Mouse (Mus musculus): Measurements from ENCODE around the gene Atl3.

Atl3 gene

DNA sequence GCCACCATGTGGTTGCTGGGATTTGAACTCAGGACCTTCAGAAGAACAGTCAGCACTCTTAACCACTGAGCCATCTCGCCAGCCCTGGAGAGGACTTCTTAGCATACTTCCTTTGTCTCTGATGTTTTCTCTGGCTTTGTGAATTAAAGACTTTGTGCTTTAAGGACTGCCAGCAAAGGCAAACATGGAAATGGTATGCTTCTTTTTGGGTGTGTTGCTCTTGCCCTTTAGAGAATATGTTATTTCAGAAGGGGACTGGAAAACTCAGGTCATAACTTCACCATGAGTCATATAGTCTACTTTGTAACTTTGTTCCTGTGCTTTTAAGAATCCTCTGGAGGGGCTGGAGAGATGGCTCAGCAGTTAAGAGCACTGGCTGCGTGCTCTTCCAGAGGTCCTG is 5.0 kb downstream of the Atl3 start:
- peak; percentile 21 for DNase-seq (ENCODE audit: low read depth, low spot score)

DNA sequence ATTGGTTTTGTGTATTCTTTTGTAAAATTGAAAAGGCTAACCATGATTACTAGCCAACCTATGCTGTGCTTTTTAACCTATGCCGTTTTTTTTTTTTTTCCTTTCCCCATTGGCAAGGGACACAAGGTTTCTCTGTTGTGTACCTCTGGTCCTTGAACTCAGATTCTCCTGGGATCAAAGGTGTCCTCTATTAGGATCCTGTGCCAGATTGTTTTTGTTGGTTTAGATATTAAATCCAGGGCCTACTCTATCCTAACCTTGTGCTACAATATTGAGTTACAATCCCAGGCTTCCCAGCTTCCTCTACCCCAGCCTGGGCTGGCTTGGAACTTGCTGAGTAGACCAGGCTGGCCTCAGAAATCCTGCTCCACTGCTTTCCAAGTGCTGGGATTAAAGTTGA is 6.9 kb downstream of the Atl3 start:
- no peak for DNase-seq (ENCODE audit: low read depth, low spot score)

DNA sequence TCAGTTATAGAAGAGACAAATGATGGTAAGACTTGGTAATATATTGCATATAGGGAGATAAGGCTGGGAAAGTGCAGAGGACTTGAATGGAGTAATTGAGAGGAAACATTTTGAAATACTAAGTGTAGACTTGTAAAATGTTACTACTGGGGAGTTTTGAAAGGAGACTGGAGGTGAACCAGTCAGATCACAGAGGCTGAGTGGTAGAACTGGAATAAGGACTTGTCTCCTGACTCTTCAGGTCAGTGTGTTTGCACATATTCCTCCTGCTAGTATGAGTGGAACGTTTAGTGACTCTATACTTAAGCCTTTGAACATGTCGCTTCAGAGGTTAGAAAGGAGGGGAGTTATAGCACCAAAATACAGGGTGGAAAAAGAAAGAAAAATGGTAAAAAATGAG is 8.6 kb downstream of the Atl3 start:
- no peak for DNase-seq (ENCODE audit: low read depth, low spot score)

DNA sequence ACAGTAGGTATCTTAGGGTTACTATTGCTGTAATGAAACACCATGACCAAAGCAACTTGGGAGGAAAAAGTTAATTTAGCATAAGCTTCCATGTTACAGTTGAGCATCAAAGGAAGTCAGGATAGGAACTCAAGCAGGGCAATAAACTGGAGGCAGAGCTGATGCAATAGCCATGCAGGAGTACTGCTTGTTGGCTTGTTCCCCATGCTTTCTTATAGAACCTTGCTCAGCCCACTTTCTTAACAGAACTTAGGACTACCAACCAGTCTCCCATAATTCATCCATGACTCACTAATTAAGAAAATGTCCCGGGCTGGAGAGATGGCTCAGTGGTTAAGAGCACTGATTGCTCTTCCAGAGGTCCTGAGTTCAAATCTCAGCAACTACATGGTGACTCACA is 12.5 kb downstream of the Atl3 start:
- no peak for DNase-seq (ENCODE audit: low read depth, low spot score)

DNA sequence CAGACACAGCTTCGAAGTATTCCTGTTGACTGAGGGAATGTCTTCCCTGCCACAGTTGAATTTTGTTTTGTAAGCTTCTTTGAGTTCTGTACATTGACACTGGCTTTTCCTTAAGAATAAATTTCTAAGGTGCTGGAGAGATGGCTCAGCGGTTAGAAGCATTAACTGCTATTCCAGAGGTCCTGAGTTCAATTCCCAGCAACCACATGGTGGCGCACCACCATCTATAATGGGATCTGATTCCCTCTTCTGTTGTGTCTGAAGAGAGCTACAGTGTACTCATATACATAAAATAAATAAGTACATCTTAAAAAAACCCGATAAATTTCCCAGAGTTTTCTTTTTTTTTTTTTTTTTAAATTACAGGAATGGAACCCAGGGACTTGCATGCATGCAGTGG is 14.2 kb downstream of the Atl3 start:
- DNase-seq (ENCODE audit: low read depth, low spot score), result no peak

DNA sequence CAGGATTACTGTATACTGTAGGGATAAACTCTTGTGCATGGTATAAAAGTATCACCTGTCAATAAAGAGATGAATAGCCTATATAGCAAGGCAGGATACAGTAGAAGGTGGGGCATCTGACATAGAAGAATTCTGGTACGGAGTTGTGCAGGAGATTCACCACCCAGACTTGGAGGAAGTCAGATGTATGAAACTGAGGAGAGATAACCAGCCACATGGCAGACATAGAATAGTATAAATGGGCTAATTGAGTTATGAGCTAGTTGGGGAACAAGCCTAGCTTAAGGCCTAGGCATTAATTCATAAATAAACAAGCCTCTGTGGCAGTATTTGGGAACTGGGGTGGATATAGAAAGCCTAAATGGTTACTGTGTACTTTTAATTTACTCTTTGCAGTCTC is 22.6 kb downstream of the Atl3 start:
- DNase-seq (ENCODE audit: low read depth, low spot score), result no peak

DNA sequence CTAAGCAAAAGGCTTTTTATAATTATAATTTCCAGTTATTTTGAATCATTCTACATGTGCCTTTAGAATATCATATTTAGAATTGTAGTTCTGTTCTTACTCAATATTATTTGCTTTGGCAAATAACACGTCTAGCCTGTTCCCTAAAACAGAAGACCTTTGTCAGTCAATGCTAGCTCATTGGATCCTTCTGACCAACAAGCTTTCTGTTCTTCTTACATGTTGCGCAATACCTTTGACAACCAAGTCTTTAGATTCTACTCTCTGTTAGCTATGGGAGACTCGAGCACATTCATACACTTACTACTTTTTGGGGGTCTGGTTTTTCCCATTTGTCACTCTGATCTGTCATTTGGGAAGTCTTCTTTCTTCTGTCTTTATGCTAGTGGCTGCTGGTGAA is 27.8 kb downstream of the Atl3 start:
- DNase-seq (ENCODE audit: low read depth, low spot score), result no peak

DNA sequence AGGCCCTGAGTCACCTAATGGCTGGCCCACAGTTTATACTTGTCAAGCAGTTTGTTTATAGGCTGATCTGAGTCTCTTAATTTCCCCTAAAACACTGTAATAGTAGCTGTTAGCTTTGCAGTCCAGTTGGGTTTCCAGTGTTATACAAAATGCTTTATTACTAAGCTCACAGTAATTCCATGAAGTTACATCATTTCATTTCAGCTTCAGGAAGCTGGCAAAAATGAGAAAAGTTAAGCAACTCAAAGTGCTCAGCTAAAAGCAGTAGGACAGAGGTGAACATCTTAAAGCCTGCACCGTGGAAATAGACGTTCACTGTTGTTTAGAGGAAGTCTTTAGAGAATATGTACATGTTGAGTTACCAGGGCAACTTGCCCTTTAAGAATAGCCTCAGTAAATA is 29.0 kb downstream of the Atl3 start:
- DNase-seq (ENCODE audit: low read depth, low spot score), result no peak

DNA sequence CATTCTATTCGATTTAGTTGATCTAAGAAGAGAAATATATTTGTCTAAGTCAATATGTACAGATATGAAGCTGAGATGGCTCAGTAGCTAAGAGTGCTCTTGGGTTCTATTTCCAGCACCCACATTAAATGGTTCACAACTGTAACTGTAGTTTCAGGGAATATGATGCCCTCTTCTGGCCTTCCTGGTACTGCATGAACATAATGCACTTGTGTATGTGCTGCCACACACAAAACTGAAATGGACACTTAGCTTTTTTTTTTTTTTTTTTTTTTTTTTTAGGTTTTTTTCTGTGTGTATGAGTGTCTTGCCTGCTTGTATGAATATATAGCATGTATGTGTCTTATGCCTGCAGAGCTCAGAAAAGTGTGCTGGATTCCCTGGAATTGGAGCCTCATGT is 29.5 kb downstream of the Atl3 start:
- DNase-seq (ENCODE audit: low read depth, low spot score), result no peak

DNA sequence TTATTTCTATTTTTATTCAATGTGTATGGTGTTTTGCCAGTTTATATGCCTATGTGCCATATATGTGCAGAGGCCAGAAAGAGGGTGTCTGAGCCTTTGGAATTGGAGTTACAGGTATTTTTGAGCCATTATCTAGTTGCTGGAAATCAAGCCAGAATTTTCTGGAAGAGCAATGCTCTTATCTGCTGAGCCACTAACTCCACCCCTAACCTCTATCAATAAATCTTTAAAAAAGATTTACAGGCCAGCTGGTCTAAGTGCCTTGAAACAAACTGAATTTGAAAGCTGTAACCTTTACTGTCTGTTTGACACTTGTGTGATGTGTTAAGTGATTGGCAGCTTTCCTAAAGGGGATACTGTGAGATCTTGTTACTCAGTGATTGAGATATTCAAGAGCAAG is 29.9 kb downstream of the Atl3 start:
- no peak for DNase-seq (ENCODE audit: low read depth, low spot score)

DNA sequence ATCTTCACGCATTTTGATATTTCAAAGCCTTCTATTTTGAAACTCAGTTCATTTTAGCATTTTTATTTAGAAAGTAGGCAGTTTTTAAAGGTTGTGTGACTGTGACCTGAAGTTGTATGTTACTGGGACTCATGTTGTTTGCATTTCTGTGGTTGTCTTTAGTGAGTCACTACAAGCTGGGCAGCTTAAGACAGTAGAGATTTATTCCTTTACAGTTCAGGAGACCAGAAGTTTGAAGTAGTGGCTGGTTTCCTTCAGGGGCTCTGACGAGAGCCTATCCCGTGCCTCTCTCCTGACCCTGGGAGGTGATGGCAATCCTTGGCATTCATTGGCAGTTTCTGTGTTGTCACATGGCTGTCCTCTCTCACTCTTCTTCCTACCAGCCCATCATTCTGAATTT is 31.0 kb downstream of the Atl3 start:
- no peak for DNase-seq (ENCODE audit: low read depth, low spot score)

DNA sequence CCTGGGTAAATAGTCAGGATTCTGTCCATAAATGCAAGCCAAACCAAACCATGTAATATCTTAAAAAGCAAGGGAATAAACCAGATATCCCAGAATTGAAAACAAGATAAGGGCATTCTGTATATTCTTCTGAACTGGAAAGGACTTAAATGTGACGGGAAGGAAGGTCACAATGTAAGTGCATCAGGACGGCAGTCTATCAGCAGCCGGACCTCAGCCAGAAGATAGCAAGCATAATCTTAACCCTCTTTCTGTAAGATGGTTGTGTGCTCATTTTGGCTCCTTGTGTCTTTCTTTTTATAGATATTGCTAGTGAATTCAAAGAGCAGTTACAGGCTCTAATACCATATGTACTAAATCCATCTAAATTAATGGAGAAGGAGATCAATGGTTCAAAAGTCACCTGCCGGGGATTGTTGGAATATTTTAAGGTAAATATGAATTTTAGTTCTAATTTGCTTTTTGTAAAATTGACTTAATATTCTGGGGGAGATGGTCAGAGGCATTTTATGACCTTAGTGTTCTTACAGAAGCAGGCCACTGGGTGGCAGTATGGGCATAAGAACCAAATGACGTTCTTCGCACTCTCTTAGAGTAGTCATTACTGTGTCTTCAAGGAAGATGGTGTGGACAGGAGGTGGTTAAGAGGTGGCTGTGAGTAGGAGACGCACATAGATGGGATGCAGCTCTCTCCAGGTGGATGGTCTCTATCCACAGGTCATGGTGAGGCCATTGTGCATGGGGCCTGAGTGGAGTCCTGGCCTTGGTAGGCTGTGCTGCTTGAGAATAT is 35.0 kb downstream of the Atl3 start:
- peak; percentile 61 for DNase-seq (ENCODE audit: low read depth, low spot score)

DNA sequence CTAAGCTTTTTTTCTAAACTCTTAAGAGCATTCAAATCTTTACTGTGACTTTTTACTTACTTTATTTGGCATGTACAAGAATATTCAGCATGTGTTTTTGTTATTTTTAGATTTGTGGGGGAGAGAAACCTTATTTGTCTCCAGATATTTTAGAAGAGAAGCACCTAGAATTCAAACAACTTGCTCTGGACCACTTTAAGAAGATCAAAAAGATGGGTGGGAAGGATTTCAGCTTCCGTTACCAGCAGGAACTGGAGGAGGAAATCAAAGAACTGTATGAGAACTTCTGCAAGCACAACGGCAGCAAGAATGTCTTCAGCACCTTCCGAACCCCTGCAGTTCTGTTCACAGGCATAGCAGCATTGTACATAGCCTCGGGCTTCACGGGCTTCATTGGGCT is 38.1 kb downstream of the Atl3 start:
- DNase-seq (ENCODE audit: low read depth, low spot score), result no peak

DNA sequence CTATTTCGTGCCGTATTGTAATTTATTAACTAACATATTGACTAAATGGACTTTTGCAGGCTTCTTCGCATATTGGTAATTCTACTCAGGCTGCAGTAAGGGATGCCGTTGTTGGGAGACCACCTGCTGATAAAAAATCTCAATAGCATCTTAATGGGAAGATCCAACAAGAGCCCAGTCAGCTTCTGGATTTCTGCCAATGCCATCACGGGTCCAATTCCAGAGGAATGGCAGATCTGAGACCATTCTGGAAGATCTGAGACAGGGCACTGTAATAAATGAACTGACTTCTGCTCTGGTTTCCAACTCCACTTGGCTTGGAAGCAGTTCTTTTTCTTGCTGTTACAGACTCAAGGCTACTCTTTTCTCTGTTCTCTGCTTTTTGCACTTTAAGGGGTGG is 40.1 kb downstream of the Atl3 start:
- no peak for DNase-seq (ENCODE audit: low read depth, low spot score)

DNA sequence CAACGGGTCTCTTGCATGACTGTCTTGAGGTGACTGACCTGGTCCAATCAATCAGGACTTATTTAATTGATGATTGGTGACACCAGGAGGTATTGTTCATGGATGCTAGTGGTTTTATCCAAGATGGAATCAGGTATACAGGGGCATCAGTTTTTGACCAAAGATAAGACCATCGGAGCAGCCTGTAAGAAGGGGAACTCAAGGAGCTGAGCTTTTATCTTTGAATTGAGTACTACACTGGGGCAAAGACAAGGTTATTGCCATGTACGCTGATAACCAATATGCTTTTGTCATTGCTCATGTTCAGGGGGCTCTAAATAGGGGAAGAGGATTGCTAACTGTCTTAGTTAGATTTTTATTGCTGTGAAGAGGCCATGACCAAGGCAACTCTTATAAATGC is 55.1 kb downstream of the Atl3 start:
- DNase-seq (ENCODE audit: low read depth, low spot score), result no peak

DNA sequence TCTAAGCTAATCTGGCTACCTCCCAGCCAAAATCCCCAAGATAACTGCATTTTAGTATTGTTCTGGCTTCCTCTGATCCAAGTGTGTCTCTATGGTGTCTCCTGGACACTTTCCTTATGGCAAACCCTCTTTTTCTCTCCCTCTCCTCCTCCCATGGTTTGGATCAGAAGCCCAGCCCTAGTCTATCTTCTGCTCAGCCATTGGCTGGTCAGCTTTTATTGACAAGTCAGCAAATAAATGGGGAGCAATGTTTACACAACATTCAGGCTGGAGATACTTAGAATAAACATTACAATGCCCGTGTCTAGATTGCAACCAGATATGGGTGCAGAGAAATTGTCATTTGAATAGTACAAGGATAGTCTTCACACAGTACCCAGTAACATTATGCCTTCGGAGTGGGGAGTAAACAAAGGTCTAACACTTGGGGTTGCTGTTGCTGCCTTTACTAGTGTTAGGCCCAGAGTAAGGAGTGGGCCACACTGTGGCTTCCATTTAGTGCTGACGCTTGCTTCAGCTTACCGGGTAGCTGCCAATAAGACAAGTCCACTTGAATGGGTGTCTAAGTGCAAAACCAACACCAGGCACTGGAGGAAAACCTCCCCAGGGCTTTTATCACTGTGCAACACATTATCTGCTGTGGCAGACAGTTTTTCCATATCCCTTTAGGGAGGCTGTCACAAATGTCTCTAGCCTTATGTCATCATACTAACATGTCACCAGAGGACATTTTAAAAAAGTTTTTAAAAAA is 57.9 kb downstream of the Atl3 start:
- DNase-seq (ENCODE audit: low read depth, low spot score), result no peak

DNA sequence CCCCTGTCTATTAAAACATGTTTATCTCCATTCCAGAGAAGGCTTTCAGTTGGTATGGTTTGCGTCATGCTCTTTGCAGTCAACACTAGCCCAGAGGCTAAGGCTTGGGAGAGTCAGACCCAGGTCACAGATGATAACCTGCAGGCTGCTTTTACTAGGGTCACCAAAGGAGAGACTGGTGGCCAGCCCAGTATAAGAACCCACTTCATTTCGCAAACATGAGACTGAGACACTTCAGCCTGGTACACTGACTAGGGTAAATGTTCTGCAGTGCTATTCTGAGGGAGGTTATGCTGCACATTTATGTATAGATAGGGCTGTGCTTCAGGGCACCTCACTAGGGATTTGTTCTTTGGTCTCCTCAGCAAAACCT is 58.4 kb downstream of the Atl3 start:
- DNase-seq (ENCODE audit: low read depth, low spot score), result no peak

DNA sequence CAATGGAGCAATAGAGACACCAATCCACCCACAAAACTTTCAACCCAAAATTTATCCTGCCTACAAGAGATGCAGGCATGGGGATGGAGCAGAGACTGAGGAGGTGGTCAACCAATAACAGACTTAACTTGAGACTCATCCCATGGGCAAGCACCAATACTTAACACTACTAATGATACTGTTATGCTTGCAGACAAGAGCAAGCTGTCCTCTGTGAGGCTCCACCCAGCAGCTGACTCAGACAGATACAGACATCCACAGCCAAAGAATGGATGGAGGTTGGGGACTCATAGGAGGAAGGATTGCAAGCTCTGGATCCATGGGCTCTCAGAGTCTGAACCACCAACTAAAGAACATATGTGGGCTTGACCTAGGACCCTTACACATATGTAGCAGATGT is 59.6 kb downstream of the Atl3 start:
- DNase-seq (ENCODE audit: low read depth, low spot score), result no peak

DNA sequence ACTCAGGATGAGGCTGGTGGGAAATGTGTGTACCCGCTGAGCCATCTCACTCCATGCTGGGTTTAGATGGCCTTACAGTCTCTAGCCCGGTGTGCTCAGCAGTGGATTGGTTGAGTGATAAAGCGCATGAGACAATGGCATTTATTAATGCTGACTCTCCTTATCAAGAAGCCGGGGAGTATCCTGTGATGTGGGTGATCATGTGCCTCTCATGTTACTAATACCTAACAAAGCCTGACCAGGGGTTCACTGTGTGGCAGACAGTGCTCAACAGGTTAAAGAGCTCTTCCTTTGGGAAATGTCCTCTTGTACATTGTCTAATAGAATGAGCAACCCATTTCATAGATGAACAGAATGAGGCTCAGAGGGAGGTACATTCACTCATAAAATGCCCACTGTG is 61.0 kb downstream of the Atl3 start:
- DNase-seq (ENCODE audit: low read depth, low spot score), result no peak

DNA sequence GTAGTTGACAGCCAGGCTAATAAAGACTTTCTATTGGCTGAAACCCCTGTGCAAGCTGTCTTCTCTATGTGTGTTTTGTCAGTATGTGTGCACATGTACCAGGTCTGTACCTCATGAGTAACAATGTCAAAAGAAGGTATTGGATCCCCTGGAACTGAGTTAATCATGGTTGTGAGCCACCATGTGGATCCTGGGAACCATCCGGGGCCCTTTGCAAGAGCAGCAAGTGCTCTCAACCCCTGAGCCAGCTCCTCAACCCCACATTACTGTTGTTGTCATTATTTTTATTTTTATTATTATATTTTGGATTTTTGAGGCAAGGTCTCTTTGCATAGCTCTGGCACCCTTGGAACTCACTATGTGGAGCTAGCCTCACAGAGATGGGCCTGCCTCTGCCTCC is 62.8 kb downstream of the Atl3 start:
- no peak for DNase-seq (ENCODE audit: low read depth, low spot score)

DNA sequence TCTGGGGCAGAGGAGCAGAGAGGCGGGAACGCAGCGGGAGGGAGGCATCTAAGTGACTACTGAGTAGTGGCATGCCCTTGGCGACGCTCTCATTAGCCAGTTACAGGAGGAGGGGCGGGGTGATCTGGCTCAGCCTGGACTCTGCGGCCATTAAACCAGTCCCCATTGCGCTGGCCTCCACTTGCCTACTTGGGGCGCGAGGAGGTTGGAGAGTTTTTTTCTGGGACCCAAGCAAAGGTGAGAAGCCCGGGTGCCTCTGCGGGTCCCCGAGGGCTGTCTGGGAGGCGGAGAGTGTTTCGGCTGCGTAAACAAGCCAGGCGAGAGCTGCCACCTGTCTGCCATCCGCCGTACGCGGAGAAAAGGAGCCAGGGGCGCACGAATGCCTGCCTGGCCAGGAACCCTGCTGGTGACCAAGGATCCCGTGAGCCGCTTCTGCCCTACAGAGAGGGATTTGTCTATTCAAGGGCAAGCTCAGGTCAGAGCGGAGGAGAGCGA is 63.5 kb downstream of the Atl3 start, which contains the start of gene Pla2g16:
TSS of gene Pla2g16 (plus strand) at position 132 of the 495 bp plus-strand sequence.
- peak; percentile 68 for DNase-seq (ENCODE audit: low read depth, low spot score)

DNA sequence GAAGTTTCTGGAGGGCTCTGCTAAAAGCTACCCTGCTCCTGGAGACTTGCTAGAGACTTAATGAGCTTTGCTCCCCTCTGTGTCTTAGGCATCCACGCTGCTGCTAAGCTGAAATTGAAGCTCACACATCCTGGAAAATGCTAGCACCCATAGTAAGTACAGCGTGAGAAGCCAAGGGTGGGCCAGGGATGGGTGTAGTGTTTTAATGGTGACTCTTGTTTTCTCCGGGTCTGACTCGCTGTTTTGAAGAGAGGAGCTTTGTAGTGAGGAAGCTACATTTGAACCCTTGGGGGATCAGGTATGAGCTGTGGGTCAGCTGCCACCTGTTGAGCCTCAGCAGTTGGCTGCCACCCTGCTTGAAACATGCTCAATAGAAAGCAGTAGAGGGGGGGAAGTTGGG is 64.0 kb downstream of the Atl3 start:
- peak; percentile 20 for DNase-seq (ENCODE audit: low read depth, low spot score)

DNA sequence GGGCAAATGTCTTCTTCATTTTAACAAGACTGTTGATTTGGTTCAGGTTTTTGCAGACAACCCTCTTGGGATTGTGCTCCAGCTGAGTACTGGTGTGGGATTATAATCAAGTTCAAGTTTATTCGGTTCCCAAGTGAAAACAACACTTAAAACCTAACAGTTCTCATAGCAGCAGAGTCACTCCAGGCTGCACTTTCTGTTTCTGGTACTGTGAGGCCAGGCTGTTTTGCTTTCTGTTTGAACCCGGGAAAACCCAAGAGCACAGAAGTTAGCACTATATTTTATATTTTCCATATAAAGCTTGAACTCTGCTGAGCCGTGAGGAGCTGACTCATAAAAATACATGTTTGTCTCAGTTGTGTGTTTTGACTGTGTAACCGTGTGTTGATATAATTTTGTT is 64.8 kb downstream of the Atl3 start:
- peak; percentile 52 for DNase-seq (ENCODE audit: low read depth, low spot score)

Data from CD4-positive helper T cell, adult 2 months (primary cell).